Mouse (Mus musculus): Measurements from ENCODE around the gene Slc17a7. TPM values are rescaled to one million over a fixed set of nuclear protein-coding genes. Genes with fewer than 3 reads are reported as not detected.
"Not testable (repeated sequence)": the region's sequence is repeated elsewhere in the genome, so short reads cannot be mapped to it uniquely, and the experiment has no call there.

Gene Slc17a7
- not detected in 2 replicates for total RNA-seq (2014; fragmentation: Nextera tagmentation)
- not detected in 2 replicates for total RNA-seq (2017)

GRCm38 (mm10) chr7:45163735-45164490, at the start of gene Slc17a7:
Gene Slc17a7 (plus strand): TSS chr7:45163949.
- ATAC-seq (replicated peaks; ENCODE audit: low FRiP score, low TSS enrichment, poor library complexity, severe bottlenecking): 0 out of 2 replicates have a peak, but pooled peaks have one; percentile 46

- no peak for ATAC-seq (replicated peaks; ENCODE audit: low FRiP score, low TSS enrichment, poor library complexity, severe bottlenecking)
These were observed 46.2 kb upstream of the Slc17a7 start for GRCm38 (mm10) chr7:45117566-45117965.

GRCm38 (mm10) chr7:45118336-45118735, 45.4 kb upstream of the Slc17a7 start:
- no peak for ATAC-seq (replicated peaks; ENCODE audit: low FRiP score, low TSS enrichment, poor library complexity, severe bottlenecking)

GRCm38 (mm10) chr7:45119780-45120709, 43.7 kb upstream of the Slc17a7 start:
- ATAC-seq (replicated peaks; ENCODE audit: low FRiP score, low TSS enrichment, poor library complexity, severe bottlenecking): no peak

GRCm38 (mm10) chr7:45121404-45121803, 42.3 kb upstream of the Slc17a7 start:
- ATAC-seq (replicated peaks; ENCODE audit: low FRiP score, low TSS enrichment, poor library complexity, severe bottlenecking): no peak

GRCm38 (mm10) chr7:45121966-45122365, 41.8 kb upstream of the Slc17a7 start:
- no peak for ATAC-seq (replicated peaks; ENCODE audit: low FRiP score, low TSS enrichment, poor library complexity, severe bottlenecking)

GRCm38 (mm10) chr7:45122561-45123185, 41.1 kb upstream of the Slc17a7 start:
- ATAC-seq (replicated peaks; ENCODE audit: low FRiP score, low TSS enrichment, poor library complexity, severe bottlenecking): no peak

- ATAC-seq (replicated peaks; ENCODE audit: low FRiP score, low TSS enrichment, poor library complexity, severe bottlenecking): no peak
These were observed 40.6 kb upstream of the Slc17a7 start for GRCm38 (mm10) chr7:45123186-45123570.

- ATAC-seq (replicated peaks; ENCODE audit: low FRiP score, low TSS enrichment, poor library complexity, severe bottlenecking): peak; percentile 57
These were observed 39.3 kb upstream of the Slc17a7 start, which contains the start of gene Rps11 for GRCm38 (mm10) chr7:45124224-45125143. Gene Rps11 (minus strand): TSS chr7:45124439.

- no peak for ATAC-seq (replicated peaks; ENCODE audit: low FRiP score, low TSS enrichment, poor library complexity, severe bottlenecking)
These were observed 38.6 kb upstream of the Slc17a7 start for GRCm38 (mm10) chr7:45125144-45125600.

GRCm38 (mm10) chr7:45125649-45126048, 38.1 kb upstream of the Slc17a7 start:
- ATAC-seq (replicated peaks; ENCODE audit: low FRiP score, low TSS enrichment, poor library complexity, severe bottlenecking): not testable (repeated sequence)

- ATAC-seq (replicated peaks; ENCODE audit: low FRiP score, low TSS enrichment, poor library complexity, severe bottlenecking): no peak
These were observed 37.5 kb upstream of the Slc17a7 start for GRCm38 (mm10) chr7:45126147-45126843.

GRCm38 (mm10) chr7:45126844-45127699, 36.7 kb upstream of the Slc17a7 start:
- ATAC-seq (replicated peaks; ENCODE audit: low FRiP score, low TSS enrichment, poor library complexity, severe bottlenecking): no peak

- ATAC-seq (replicated peaks; ENCODE audit: low FRiP score, low TSS enrichment, poor library complexity, severe bottlenecking): no peak
These were observed 36.0 kb upstream of the Slc17a7 start for GRCm38 (mm10) chr7:45127700-45128224.

- peak; percentile 77 for ATAC-seq (replicated peaks; ENCODE audit: low FRiP score, low TSS enrichment, poor library complexity, severe bottlenecking)
These were observed 35.0 kb upstream of the Slc17a7 start, which contains the start of gene Rpl13a for GRCm38 (mm10) chr7:45128624-45129246. Gene Rpl13a (minus strand): TSS chr7:45128761.

GRCm38 (mm10) chr7:45129318-45129717, 34.4 kb upstream of the Slc17a7 start:
- ATAC-seq (replicated peaks; ENCODE audit: low FRiP score, low TSS enrichment, poor library complexity, severe bottlenecking): 0 out of 2 replicates have a peak, but pooled peaks have one; percentile 0

All from megakaryocyte-erythroid progenitor cell, adult 5-6 weeks (primary cell).